Mouse (Mus musculus): ENCODE data around the gene Rfwd3.

GRCm38 (mm10) chr8:111237301-111237700, 62.7 kb downstream of the Rfwd3 start:
- TF ChIP-seq POLR2A (IDR thresholded peaks at IDR 0.05; ENCODE audit: borderline replicate concordance, control insufficient read depth, low read depth, low read length) (no peak), CTCF (IDR thresholded peaks at IDR 0.05; ENCODE audit: control insufficient read depth, insufficient read depth, low read length) (no peak)

Data from bone marrow, adult 2 months (tissue).